Mouse (Mus musculus): ENCODE results near the gene C1qtnf6.

DNA sequence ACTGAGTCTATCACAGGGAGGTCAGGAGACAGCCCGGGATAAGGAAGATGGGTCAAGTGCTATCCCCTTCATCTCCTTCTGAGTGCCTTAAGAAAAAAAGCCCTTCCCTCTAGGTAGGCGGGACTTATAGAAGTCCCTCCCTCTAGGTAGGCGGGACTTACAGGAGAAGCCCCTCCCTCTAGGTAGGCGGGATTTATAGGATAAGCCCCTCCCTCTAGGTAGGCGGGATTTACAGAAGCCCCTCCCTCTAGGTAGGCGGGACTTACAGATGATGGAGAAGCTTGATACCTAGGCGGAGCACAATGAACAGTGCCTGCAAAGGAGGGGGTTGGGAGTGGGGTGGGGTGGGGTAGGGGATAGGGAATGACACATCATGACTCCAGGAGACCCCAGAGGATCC lies 51.1 kb downstream of the C1qtnf6 start:
- TF ChIP-seq CTCF (IDR thresholded peaks at IDR 0.05) (no peak), EP300 (IDR thresholded peaks at IDR 0.05) (no peak)

Measured in lung, postnatal 0 days (tissue).